Mouse (Mus musculus): ENCODE results near the gene Epb41. TPM values are rescaled to one million over a fixed set of nuclear protein-coding genes. Genes with fewer than 3 reads are reported as not detected.
A peak's percentile ranks its signal among the peaks of the same experiment; 100 is the strongest.

Epb41 gene
- polyA plus RNA-seq, 1 experiment from 2014 or later = 48.1 TPM

GRCm38 (mm10) chr4:132059541-132059940, 15.6 kb downstream of the Epb41 start:
- Histone ChIP-seq H3K4me2 (no peak overlapping the region), H3K27ac (replicated peaks) (no peak overlapping the region), H3K4me3 (replicated peaks) (no peak overlapping the region), H3K9me3 (replicated peaks) (no peaks in the 10 kb centered on the region), H3K36me3 (no peaks in the 10 kb centered on the region), H3K9ac (replicated peaks) (no peak overlapping the region), H3K4me1 (no peaks in the 10 kb centered on the region), H3K27me3 (replicated peaks) (no peaks in the 10 kb centered on the region)
- WGBS = 100% methylated on average over 2 of the region's 2 CpGs
- ATAC-seq (ENCODE audit: low FRiP score) = no peak

GRCm38 (mm10) chr4:132057311-132057710, 17.8 kb downstream of the Epb41 start:
- no peak overlapping the region for H3K9ac ChIP-seq (replicated peaks)
- no peak for ATAC-seq (ENCODE audit: low FRiP score)
- H3K4me2 ChIP-seq = no peak overlapping the region
- no peaks in the 10 kb centered on the region for H3K27me3 ChIP-seq (replicated peaks)
- no peaks in the 10 kb centered on the region for H3K4me1 ChIP-seq
- no peak overlapping the region for H3K27ac ChIP-seq (replicated peaks)
- H3K4me3 ChIP-seq (replicated peaks) = no peak overlapping the region
- no peaks in the 10 kb centered on the region for H3K9me3 ChIP-seq (replicated peaks)
- no peaks in the 10 kb centered on the region for H3K36me3 ChIP-seq

- 32% methylated on average over 10 of the region's 10 CpGs for WGBS
- Histone ChIP-seq H3K36me3 (no peaks in the 10 kb centered on the region), H3K27ac (replicated peaks) (no peak overlapping the region), H3K27me3 (replicated peaks) (no peaks in the 10 kb centered on the region), H3K4me3 (replicated peaks) (no peak overlapping the region), H3K9me3 (replicated peaks) (no peaks in the 10 kb centered on the region), H3K4me2 (no peak overlapping the region), H3K4me1 (peaks cover 26% of the 10 kb centered on the region), H3K9ac (replicated peaks) (no peak overlapping the region)
- no peak for ATAC-seq (ENCODE audit: low FRiP score)
These were observed 23.5 kb downstream of the Epb41 start for GRCm38 (mm10) chr4:132051321-132052275.

DNA sequence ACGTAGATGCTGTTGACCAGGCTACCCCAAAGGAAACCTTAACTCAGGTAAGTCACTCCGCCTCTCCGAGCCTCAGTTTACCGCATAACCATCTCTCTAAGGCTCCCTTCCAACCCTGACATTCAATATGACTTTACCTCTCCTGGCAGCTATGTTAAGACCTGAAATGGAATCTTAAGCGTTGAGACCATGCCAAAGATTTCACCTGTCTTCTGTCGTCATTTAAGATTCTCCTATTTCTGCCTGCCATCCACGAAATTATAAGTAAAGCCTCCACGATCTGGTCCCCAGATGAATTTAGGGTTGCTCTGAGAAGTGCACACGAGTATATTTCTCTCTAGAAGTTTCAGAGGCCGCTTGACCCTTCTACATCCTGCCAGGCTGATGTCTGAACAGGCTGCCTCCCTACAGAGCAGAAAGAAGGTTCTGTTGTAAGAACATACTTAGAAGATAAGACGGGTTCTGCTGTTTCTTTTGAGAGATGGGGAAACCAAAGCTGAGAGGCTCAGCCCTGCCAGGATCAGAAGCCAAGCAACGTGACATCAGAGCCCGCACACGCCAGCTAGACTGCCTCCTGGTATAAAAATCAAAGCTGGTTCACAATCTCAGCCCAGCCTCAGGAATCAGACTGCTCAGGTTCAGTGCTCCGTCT, 25.4 kb downstream of the Epb41 start:
- no peak for ATAC-seq (ENCODE audit: low FRiP score)
- Histone ChIP-seq H3K27me3 (replicated peaks) (no peaks in the 10 kb centered on the region), H3K27ac (replicated peaks) (no peak overlapping the region), H3K4me3 (replicated peaks) (peak overlapping the region; percentile 62), H3K4me1 (peaks cover 33% of the 10 kb centered on the region), H3K36me3 (no peaks in the 10 kb centered on the region), H3K9ac (replicated peaks) (0 out of 2 replicates have a peak overlapping the region, but pooled peaks have one; percentile 10), H3K4me2 (peak overlapping the region; percentile 74), H3K9me3 (replicated peaks) (no peaks in the 10 kb centered on the region)
- 10% methylated on average over 14 of the region's 15 CpGs for WGBS

DNA sequence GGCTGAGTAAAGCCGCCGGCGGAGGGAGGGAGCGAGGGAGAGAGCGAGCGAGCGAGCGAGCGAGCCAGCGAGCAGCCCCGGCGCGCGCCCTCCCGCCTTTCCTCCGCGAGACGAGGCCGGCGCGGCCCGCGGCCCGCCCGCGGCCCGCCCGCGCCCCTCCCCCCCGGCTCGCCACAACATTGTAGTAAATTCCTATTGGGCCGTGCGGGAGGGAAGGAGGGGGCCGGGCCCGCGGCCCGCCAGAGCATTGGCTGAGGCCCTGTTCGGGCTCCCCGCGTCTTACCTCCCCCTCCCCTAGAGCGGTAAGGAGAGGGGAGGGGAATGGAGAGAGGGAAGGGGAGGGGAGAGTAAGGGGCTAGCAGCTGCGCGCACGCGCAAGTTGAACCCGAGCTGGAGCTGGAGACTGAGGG, 26.1 kb downstream of the Epb41 start:
- Histone ChIP-seq H3K4me1 (peaks cover 39% of the 10 kb centered on the region), H3K36me3 (no peaks in the 10 kb centered on the region)

DNA sequence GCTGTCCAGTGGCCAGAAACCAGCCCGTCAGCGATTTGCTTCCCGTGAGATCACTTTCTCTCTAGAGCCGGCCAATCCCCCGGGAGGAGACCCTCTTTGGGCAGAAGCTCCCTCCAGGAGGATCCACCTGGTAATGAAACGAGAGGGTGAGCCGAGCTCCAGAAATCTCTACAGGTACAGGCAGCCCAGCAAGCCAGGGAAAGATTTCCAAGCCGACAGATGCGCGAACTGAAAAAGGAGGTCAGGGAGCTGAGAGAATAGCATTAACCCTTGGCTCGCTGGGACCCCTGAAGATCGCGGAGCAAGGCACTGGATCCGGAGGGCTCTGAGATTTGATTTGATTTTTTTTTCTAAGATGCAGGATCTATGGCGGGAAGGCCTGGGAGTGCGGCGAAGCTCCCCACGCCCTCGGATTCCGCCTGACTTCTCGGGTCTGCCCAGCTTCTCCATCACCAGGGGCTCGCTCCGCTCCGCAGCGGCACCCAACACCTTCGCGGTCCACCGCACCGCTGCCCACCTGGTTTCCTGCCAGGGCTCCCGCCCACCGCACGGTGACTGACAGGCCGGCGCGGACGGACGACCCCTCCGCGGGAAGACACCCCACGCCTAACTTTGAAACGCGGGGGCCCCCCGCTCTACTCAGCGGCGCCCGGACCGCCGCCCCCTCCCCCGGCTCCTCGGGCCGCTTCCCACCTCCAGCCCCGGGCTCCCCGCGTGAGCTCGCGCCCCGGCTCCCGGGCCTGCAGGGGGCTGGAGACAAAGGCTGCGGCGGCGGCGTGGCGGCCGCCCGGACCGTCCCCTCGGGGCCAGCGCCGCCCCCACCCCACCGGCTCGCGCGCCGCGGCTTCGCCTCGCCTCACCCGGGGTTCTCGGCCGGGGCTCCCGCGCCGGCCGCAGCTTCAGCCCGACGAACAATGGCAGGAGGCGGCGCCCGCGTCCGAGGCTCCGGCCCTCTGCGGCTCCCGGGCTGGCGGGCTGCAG, 26.8 kb downstream of the Epb41 start:
- H3K9ac ChIP-seq (replicated peaks) = peak overlapping the region; percentile 85
- H3K27ac ChIP-seq (replicated peaks) = peak overlapping the region; percentile 95
- H3K36me3 ChIP-seq = no peaks in the 10 kb centered on the region
- H3K9me3 ChIP-seq (replicated peaks) = no peaks in the 10 kb centered on the region
- WGBS = 1% methylated on average over 89 of the region's 95 CpGs
- H3K27me3 ChIP-seq (replicated peaks) = no peaks in the 10 kb centered on the region
- ATAC-seq (ENCODE audit: low FRiP score) = peak; percentile 65
- H3K4me1 ChIP-seq = peaks cover 40% of the 10 kb centered on the region
- H3K4me2 ChIP-seq = peak overlapping the region; percentile 74
- peak overlapping the region; percentile 62 for H3K4me3 ChIP-seq (replicated peaks)

More for the DNA sequence above, 26.1 kb downstream of the Epb41 start:
- Histone ChIP-seq H3K27me3 (replicated peaks) (no peaks in the 10 kb centered on the region), H3K9ac (replicated peaks) (peak overlapping the region; percentile 85), H3K9me3 (replicated peaks) (no peaks in the 10 kb centered on the region), H3K27ac (replicated peaks) (peak overlapping the region; percentile 95), H3K4me2 (peak overlapping the region; percentile 74), H3K4me3 (replicated peaks) (peak overlapping the region; percentile 62)
- peak; percentile 99 for ATAC-seq (ENCODE audit: low FRiP score)
- 0% methylated on average over 17 of the region's 46 CpGs for WGBS

DNA sequence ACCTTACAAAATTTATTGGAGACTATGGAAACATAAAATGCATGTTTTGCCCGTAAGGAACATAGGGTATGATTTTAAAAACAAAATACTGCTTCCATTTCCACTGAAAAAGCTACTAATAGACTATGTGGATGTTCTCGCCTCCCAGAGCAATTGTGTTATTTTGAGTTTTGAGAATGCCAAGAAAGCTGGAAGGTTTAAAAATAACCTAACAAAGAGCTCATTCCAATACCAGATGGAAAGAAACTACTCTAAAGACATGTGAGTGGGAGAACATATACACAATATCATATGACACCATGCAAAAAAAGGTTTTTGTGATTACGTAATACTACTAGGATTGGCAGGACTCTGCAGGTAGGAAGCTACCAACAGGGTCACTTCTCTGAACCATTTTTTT, 31.4 kb downstream of the Epb41 start:
- no peak overlapping the region for H3K9ac ChIP-seq (replicated peaks)
- 89% methylated on average over 3 of the region's 3 CpGs for WGBS
- no peak for ATAC-seq (ENCODE audit: low FRiP score)
- H3K4me2 ChIP-seq = no peak overlapping the region
- peaks cover 39% of the 10 kb centered on the region for H3K4me1 ChIP-seq
- H3K9me3 ChIP-seq (replicated peaks) = no peaks in the 10 kb centered on the region
- H3K27ac ChIP-seq (replicated peaks) = no peak overlapping the region
- H3K4me3 ChIP-seq (replicated peaks) = no peak overlapping the region
- H3K36me3 ChIP-seq = no peaks in the 10 kb centered on the region
- H3K27me3 ChIP-seq (replicated peaks) = no peaks in the 10 kb centered on the region

DNA sequence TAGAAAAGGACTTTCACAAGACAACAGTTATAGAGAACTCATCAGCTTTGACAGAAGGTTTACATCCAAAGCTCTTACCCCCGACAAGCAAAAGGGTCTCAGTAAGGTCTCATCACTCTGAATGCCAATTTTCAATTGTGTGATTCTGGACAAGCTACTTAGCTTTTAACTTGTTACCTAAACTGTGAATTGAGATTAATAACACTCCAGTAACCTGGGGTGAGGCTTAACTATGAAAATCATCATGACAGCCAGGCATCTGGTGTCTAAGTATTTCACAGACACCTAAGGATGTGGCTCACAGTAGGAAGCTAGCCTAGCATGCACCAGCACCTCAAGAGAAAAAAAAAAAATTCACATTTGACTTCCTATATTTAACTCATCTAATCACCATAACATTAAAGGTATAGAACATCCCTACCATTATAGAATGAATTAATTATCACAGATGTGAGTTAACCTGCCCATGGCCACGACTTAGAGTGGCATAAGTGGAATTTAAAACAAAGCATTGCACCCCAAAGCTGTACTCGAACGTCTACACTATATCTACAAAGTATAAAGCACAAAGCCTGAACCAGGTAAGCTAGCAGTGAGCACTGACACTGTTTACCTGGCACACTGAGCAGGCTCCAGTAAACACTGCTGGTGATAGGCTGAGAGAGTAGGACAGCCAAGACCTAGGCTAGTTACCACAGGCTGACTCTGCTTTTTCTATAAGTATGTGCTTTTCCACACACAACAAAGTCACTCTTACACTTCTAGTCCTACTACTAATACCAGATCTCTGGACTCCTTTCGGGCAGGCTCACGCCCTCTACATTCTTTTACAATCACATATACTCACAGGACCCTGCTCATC, 33.4 kb downstream of the Epb41 start:
- Histone ChIP-seq H3K27ac (replicated peaks) (no peak overlapping the region), H3K27me3 (replicated peaks) (no peaks in the 10 kb centered on the region)

GRCm38 (mm10) chr4:132039975-132040645, 35.0 kb downstream of the Epb41 start:
- H3K27me3 ChIP-seq (replicated peaks) = no peaks in the 10 kb centered on the region
- H3K4me2 ChIP-seq = no peak overlapping the region
- no peak overlapping the region for H3K9ac ChIP-seq (replicated peaks)
- no peak overlapping the region for H3K4me3 ChIP-seq (replicated peaks)
- no peaks in the 10 kb centered on the region for H3K9me3 ChIP-seq (replicated peaks)
- no peak overlapping the region for H3K27ac ChIP-seq (replicated peaks)
- 92% methylated on average over 8 of the region's 8 CpGs for WGBS
- no peak for ATAC-seq (ENCODE audit: low FRiP score)
- H3K4me1 ChIP-seq = peaks cover 40% of the 10 kb centered on the region
- no peaks in the 10 kb centered on the region for H3K36me3 ChIP-seq

More for the DNA sequence above, 33.4 kb downstream of the Epb41 start:
- 79% methylated on average over 6 of the region's 6 CpGs for WGBS
- Histone ChIP-seq H3K9me3 (replicated peaks) (no peaks in the 10 kb centered on the region), H3K4me2 (no peak overlapping the region), H3K9ac (replicated peaks) (no peak overlapping the region), H3K36me3 (no peaks in the 10 kb centered on the region), H3K4me1 (peaks cover 46% of the 10 kb centered on the region), H3K4me3 (replicated peaks) (no peak overlapping the region)
- ATAC-seq (ENCODE audit: low FRiP score) = no peak

- no peak overlapping the region for H3K27ac ChIP-seq (replicated peaks)
- H3K4me1 ChIP-seq = peaks cover 38% of the 10 kb centered on the region
These were observed 35.6 kb downstream of the Epb41 start for GRCm38 (mm10) chr4:132039521-132039920.

More at GRCm38 (mm10) chr4:132039521-132039920, 35.6 kb downstream of the Epb41 start:
- H3K9me3 ChIP-seq (replicated peaks) = no peaks in the 10 kb centered on the region
- WGBS = 83% methylated on average over 2 of the region's 2 CpGs
- no peaks in the 10 kb centered on the region for H3K36me3 ChIP-seq
- no peak overlapping the region for H3K4me2 ChIP-seq
- no peak overlapping the region for H3K9ac ChIP-seq (replicated peaks)
- no peak for ATAC-seq (ENCODE audit: low FRiP score)
- H3K4me3 ChIP-seq (replicated peaks) = no peak overlapping the region
- no peaks in the 10 kb centered on the region for H3K27me3 ChIP-seq (replicated peaks)
